Mouse (Mus musculus): Measurements from ENCODE around the gene Serpine2.

The Serpine2 gene

GRCm38 (mm10) chr1:79861130-79861942 lies at the start of gene Serpine2:
Serpine2 (minus strand) TSS chr1:79861180.
- peak; percentile 53 for DNase-seq

DNA sequence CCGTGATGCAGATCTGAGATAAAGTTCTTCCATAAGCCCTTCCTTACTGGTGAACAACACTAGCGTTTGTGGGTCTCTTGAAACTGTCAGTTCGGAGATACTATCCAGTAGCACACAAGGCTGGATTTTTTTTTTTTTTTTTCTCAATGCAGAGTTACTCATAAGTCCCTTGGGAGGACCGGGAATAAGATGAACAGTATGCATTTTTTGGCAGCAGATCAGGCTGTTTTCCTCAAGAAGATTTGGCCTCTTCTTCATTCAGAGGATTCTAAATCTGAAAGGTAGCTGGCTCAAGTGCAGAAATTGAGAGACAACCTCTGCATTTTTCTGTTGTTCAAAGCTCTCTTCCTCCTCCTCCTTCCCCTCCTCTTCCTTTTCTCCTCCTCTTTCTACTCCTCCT lies 46.8 kb upstream of the Serpine2 start:
- DNase-seq = no peak

- DNase-seq = no peak
Observed at GRCm38 (mm10) chr1:79905241-79905640, 44.3 kb upstream of the Serpine2 start.

- no peak for DNase-seq
Observed at GRCm38 (mm10) chr1:79902901-79903300, 41.9 kb upstream of the Serpine2 start.

DNA sequence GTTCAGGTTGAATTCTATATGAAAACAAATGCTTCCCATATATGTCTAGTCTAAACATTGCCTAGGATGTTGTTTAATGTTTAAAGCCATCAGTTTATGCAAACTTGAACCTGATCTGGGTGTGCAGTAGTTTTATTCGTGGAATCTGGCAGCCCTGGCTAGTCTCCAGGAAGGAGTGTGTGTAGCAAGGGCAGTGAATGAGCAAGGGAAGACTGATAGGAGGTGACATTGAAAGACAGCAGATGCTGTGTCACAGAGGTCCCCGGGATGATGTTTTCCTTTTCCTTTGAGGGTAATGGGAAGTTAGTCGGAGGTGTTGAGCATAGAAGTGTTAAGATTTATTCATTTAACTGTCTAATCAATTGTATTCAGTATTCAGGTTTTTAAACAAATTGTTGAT lies 21.7 kb upstream of the Serpine2 start:
- no peak for DNase-seq

DNA sequence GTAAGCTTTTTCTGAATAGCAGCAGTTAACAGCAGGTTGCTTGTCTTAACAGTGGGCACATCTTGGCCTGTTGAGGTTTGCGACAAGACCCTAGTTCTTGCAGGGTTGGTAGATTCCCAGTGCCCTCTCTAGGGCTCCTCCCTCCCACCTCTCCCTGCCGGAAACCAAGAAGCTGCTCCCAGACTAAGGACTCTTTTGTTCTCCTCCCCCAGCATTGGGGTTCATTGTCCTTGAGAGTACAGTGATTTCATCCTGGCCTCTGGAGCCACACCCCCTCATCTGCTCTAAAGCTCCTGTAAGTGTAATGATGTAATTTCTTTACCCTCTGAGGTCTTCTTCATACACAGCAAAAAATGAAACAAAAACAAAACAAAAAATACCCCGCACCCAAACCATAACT lies 13.8 kb upstream of the Serpine2 start:
- DNase-seq = no peak

DNA sequence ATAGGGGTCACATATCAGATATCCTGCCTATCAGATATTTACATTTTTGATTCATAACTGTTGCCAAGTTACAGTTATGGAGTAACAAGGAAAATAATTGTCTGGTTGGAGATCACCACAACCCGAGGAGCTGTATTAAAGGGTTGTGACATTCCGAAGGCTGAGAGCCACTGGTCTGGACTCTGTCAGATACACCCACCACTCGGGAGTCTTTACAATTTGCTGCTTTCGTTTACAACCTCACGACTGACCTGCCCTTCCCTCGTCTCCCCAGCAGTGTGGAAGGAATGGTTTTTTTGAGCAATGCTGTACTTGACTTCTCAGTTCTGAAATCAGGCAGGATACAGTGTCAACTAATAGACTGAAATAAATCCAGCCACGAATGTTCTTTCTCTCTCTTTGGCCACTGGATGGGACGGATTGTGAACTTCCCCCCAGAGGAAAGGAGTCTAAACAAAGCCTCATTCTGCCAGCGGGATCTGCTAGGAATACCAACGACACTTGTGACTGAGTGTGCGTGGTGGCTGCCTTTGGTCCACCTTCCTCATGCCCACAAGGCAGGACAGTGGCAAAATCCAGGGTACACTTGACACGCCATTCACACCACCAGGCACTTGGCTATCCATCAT lies 455 bp downstream of the Serpine2 start:
- peak; percentile 8 for DNase-seq

GRCm38 (mm10) chr1:79859975-79860374 lies 1.0 kb downstream of the Serpine2 start:
- DNase-seq = no peak

DNA sequence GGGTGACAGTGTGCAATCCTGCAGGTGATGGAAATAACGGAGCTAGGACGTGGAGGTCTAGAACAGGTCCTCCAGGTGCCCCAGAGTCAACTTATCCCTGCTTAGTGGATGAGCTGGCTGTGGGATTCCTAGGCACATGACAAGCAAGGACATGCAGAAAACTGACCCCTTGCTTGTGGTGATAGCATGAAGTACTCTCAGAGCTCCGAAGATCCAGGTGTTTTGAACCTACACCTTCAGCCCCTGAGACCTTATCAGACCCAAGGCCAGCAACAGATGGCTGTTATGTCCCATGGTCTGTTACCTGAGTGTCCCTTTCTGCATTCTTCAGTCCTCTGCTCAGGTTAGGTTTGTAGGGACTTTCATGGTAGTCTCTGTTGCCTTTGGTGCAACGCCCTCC lies 2.0 kb downstream of the Serpine2 start:
- DNase-seq = no peak

- peak; percentile 52 for DNase-seq
Observed at GRCm38 (mm10) chr1:79858389-79858994, 2.5 kb downstream of the Serpine2 start.

DNA sequence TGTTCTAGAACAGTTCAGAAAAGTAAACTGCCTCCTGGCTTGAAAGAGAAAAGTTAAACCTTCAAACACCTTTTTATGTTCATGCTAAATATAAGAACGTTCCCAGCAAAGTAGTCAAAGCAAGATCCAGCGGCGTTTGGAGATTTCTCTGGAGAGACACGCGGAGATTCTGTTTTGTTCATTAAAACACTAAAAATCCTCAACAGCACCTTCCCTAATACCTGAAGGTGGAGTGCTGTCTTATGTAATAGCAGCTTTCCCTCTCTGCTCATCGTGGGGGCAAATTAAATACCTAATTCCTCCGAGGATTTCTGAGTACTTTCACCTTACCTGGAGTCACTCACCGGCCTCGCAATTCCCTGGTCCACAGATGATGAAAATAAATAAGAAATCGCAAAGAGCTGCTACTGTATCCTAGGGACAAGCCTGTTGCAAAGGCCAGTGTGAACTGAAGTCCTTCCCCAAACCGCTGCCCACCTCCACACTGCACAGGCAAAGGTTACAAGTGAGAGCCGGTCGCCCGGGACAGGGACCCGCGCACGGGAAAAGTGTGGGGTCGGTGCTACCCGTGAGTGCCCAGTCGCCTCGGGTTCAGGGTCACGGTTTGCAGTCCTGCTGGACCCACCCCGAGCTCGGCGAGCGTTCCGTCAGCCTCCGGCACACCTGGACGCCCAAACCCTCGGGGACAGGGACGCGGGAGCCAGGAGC lies 3.1 kb downstream of the Serpine2 start:
- no peak for DNase-seq

GRCm38 (mm10) chr1:79856756-79857155 lies 4.2 kb downstream of the Serpine2 start:
- no peak for DNase-seq

- DNase-seq = no peak
Observed at GRCm38 (mm10) chr1:79853527-79853926, 7.5 kb downstream of the Serpine2 start.

DNA sequence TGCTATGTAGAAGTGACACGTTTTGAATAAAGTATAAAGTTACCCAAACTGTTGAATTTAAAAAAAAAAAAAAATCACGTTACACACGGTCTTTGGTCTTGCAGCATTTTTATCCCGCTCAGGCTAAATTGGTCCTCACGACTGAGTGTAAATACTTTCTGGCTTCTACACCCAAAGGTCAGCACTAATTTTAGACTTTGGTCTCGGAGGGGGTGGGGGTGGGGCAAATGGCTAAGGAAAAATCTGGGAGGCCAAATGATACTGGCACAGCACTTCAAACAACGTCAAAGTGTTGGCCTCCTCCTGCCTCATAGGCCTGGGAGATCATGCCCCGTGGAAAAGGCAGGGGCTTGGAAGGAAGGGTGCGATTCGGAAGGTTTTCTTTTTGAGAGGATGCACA lies 10.6 kb downstream of the Serpine2 start:
- DNase-seq = no peak

DNA sequence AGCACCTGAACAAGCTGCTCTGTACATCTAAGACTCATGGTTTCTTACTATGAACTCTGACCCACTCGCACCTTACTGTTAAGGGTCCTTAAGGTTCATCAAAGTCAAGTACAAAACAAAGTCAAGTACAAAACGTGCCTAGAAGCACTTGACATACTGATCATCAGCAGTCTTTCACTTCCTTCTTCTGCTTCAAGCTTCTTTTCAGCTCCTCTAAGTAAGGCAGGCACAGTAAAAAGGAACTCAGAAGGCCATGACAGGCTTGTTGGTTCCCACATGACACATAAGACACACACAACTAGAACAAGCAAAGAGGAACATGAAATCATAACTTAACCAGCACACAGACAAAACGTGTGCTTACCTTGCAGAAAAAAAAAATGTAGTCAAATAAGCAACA lies 12.3 kb downstream of the Serpine2 start:
- no peak for DNase-seq

DNA sequence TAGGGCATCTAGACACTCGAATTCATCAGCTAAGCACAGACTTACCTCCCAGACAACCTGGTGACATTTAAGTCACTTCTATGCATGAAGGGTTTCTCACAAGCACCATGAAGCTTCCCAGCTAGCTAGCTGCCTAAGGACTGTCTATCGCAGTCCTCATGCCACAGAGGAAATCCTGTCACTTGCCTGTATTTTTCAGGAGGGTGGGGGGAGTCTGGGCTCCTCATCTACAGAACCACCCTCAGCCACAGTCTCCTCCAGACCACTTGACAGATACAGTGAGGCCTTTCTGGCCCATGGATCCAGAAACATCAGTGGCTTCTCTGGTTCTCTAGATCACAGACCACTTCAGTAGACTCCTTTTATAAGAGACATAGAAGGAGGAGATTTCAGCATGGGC lies 14.1 kb downstream of the Serpine2 start:
- no peak for DNase-seq

DNA sequence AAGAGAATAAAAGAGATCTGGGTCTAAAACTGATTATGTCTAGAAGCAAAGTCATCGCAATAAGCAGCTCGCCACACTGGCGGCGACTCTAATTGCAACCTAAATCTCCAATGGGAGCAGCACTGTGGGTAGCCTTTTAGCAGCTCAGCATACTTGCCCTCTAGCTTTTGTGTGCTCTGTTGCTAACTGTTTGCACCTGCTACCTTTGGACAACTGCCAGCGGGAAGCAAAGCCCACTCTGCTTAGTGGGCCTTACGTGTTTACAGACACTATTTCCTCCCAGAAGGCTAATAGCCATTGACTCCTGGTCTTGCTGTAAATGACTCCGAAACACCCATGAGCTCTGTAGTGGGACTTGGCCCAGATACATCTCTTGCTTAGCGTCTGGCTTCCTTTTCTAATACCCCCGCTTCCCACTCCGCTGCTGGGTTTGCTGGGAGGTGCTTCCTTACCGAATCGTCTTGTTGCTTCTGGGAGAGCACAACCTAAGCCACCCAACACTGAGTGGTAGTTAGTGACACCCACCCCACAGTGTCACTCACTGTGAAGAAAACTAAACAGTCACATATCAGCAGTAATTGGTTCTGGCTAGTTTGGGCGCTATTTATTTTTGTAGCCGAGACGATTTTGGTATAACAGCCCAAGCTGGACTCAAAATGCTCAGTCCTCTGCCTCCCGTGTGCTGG lies 28.1 kb downstream of the Serpine2 start:
- peak; percentile 44 for DNase-seq

- DNase-seq = no peak
Observed at GRCm38 (mm10) chr1:79823951-79824633, 36.9 kb downstream of the Serpine2 start.

DNA sequence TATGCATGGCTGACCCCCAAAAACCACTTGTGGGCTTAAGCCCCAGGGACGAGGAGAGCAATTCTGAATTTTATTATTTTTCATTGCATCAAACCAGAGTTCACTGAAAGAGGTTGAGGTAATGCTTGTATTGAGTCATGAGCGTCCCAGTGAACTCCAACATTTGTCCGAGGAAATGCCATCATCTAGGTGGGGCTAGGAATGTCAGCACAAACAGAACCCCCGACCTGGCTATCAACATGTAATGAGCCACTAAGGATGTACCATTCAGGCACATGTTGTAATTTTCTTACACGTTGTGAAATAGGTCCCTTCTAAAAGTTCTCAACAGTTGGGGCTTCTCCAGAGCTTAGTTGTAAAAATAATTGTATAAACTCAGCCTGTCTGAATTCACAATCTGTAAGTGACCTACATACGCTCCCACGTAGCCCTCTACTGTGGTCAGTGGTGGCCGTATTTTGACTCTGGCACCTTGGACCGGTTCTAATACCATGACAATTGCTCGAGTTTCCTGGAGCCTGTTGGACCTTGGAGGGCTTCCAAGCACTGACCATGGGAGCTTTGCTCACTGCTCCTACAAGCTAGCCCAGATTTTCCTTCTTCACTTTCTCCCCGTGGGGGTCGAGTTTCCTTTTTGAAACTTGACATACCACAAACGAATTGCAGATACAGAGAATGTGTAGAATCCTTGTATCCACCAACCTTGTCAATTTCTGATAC lies 38.0 kb downstream of the Serpine2 start:
- DNase-seq = peak; percentile 36

- no peak for DNase-seq
Observed at GRCm38 (mm10) chr1:79819296-79819879, 41.6 kb downstream of the Serpine2 start.

DNA sequence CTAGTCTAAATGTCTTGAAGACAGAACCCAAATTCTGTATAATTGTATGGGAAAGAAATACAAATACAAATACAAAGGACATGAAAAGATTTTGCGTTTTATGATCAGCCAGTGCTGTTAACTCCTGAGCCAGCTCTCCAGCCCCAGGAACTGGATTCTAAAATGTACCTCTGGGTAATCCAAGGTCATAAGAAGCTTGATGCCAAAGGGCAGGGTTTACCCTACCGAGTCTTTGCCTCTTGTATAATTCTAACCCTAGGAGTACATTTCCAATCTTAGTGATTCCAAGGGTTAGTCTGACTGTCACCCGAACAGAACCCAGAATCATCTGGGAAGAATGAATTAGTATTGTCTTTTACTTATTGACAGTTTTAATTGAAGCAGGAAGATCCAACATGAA lies 45.5 kb downstream of the Serpine2 start:
- DNase-seq = no peak

Measured in right cerebral cortex, postnatal 4 days (tissue).